Mouse (Mus musculus) embryonic facial prominence, embryonic 11.5 days (tissue): ENCODE measurements around the gene Sall1. TPM values are rescaled to one million over a fixed set of nuclear protein-coding genes. Genes with fewer than 3 reads are reported as not detected.

Experiments used
- ATAC-seq: fragments of 200-750 bp; cut with Nextera tagmentation; replicated peaks from 2 replicates; pipeline ENCODE4 v1.8.0; 2017; ENCODE audit warnings: low read depth; ENCODE audit not compliant: insufficient number of reproducible peaks, low FRiP score, low TSS enrichment
- DNase-seq: peaks from one replicate; pipeline ENCODE4 v3.0.0-alpha.2; 2015; ENCODE audit warnings: low spot score
- H3K27ac ChIP-seq: fragments of 300-500 bp; sonication (generic); replicated peaks from 2 replicates; pipeline ENCODE4 v1.5.1; 2014; ENCODE audit warnings: mild to moderate bottlenecking, low read depth, low read length, control low read depth
- H3K27me3 ChIP-seq: fragments of 300-500 bp; sonication (generic); 2 replicates; pipeline ENCODE4 v1.6.1; 2014; ENCODE audit warnings: mild to moderate bottlenecking, low read length, moderate library complexity, mixed read lengths; ENCODE audit not compliant: control insufficient read depth, insufficient read depth
- H3K36me3 ChIP-seq: fragments of 300-500 bp; sonication (generic); replicated peaks from 2 replicates; pipeline ENCODE4 v1.6.1; 2014; ENCODE audit warnings: low read depth, mild to moderate bottlenecking, low read length, moderate library complexity, mixed read lengths; ENCODE audit not compliant: control insufficient read depth, insufficient read depth
- H3K4me1 ChIP-seq: fragments of 300-500 bp; sonication (generic); 2 replicates; pipeline ENCODE4 v1.6.1; 2014; ENCODE audit warnings: low read length, mixed read lengths; ENCODE audit not compliant: control insufficient read depth, insufficient read depth
- H3K4me2 ChIP-seq: fragments of 300-500 bp; sonication (generic); 2 replicates; pipeline ENCODE4 v1.6.1; 2014; ENCODE audit warnings: low read depth, mild to moderate bottlenecking, control low read depth, low read length, moderate library complexity
- H3K4me3 ChIP-seq: fragments of 300-500 bp; sonication (generic); 2 replicates; pipeline ENCODE4 v1.5.1; 2014; ENCODE audit warnings: low read depth, low read length, control low read depth
- H3K9ac ChIP-seq: fragments of 300-500 bp; sonication (generic); replicated peaks from 2 replicates; pipeline ENCODE4 v1.6.1; 2014; ENCODE audit warnings: mild to moderate bottlenecking, control low read depth, low read length
- H3K9me3 ChIP-seq: fragments of 300-500 bp; sonication (generic); replicated peaks from 2 replicates; pipeline ENCODE4 v1.6.1; 2016; ENCODE audit warnings: mild to moderate bottlenecking, low read length, inconsistent platforms, mixed read lengths; ENCODE audit not compliant: control insufficient read depth
- WGBS: fragments of 180-500 bp; shearing (Covaris S2); extraction: QIAGEN DNeasy Blood & Tissue Kit; methylation state at CpG from one replicate; pipeline ENCODE4 v1.1.7; 2014; 5-methylcytosine and 5-hydroxymethylcytosine counted together
- polyA plus RNA-seq: library from polyadenylated mRNA; unstranded; fragments of >200 nt; fragmentation: Nextera tagmentation; extraction: Ambion mirVana; gene quantifications from 2 replicates; pipeline ENCODE4 v1.2.1, GENCODE M21; 2014

Gene Sall1
- polyA plus RNA-seq, 1 experiment from 2014 or later: 4.8 TPM

GRCm38 (mm10) chr8:89003336-89003896 lies 40.5 kb downstream of the Sall1 start:
- H3K4me1 ChIP-seq: no peaks in the 10 kb centered on the region; the same call in 1 of the 2 replicates
- H3K27ac ChIP-seq: no peak overlapping the region
- H3K4me3 ChIP-seq: no peak overlapping the region
- H3K9me3 ChIP-seq: no peaks in the 10 kb centered on the region
- H3K27me3 ChIP-seq: peaks cover 17% of the 10 kb centered on the region
- ATAC-seq (no peak), DNase-seq (no peak)
- 19% methylated on average over 8 of the region's 8 CpGs for WGBS
- H3K4me2 ChIP-seq: no peak overlapping the region
- no peaks in the 10 kb centered on the region for H3K36me3 ChIP-seq
- no peak overlapping the region for H3K9ac ChIP-seq

- Histone ChIP-seq H3K9ac (no peak overlapping the region), H3K4me3 (no peak overlapping the region), H3K27ac (no peak overlapping the region), H3K27me3 (peaks cover 12% of the 10 kb centered on the region), H3K9me3 (no peaks in the 10 kb centered on the region), H3K36me3 (no peaks in the 10 kb centered on the region), H3K4me1 (no peaks in the 10 kb centered on the region; the same call in 1 of the 2 replicates), H3K4me2 (no peak overlapping the region)
- DNase-seq (no peak), ATAC-seq (no peak)
- WGBS: 60% methylated on average over 2 of the region's 2 CpGs
Observed at GRCm38 (mm10) chr8:89002128-89002527, 41.8 kb downstream of the Sall1 start.

- no peaks in the 10 kb centered on the region for H3K36me3 ChIP-seq
- no peak for ATAC-seq
- DNase-seq: no peak
- no peak overlapping the region for H3K27ac ChIP-seq
- 0 out of 2 replicates have a peak, but pooled peaks cover under 1% of the 10 kb centered on the region for H3K27me3 ChIP-seq
- H3K4me1 ChIP-seq: no peaks in the 10 kb centered on the region
- no peak overlapping the region for H3K4me3 ChIP-seq
- no peak overlapping the region for H3K9ac ChIP-seq
- H3K9me3 ChIP-seq: no peaks in the 10 kb centered on the region
- 93% methylated on average over 2 of the region's 2 CpGs for WGBS
- no peak overlapping the region for H3K4me2 ChIP-seq
Observed at GRCm38 (mm10) chr8:88997276-88997675, 46.7 kb downstream of the Sall1 start.

- no peak for ATAC-seq
- WGBS: 49% methylated on average over 15 of the region's 15 CpGs
- no peaks in the 10 kb centered on the region for H3K4me1 ChIP-seq
Observed at GRCm38 (mm10) chr8:88991780-88992509, 52.0 kb downstream of the Sall1 start.

GRCm38 (mm10) chr8:88991176-88991575 lies 52.8 kb downstream of the Sall1 start:
- DNase-seq: no peak
- no peaks in the 10 kb centered on the region for H3K9me3 ChIP-seq
- WGBS: 66% methylated on average over 5 of the region's 5 CpGs
- no peak overlapping the region for H3K27ac ChIP-seq
- H3K27me3 ChIP-seq: no peaks in the 10 kb centered on the region
- no peak overlapping the region for H3K9ac ChIP-seq
- no peaks in the 10 kb centered on the region for H3K36me3 ChIP-seq
- no peak overlapping the region for H3K4me2 ChIP-seq
- H3K4me1 ChIP-seq: no peaks in the 10 kb centered on the region
- no peak for ATAC-seq
- H3K4me3 ChIP-seq: no peak overlapping the region

More at GRCm38 (mm10) chr8:88991780-88992509, 52.0 kb downstream of the Sall1 start:
- no peaks in the 10 kb centered on the region for H3K27me3 ChIP-seq
- no peaks in the 10 kb centered on the region for H3K9me3 ChIP-seq
- H3K27ac ChIP-seq: no peak overlapping the region
- no peak overlapping the region for H3K4me3 ChIP-seq
- no peak overlapping the region for H3K4me2 ChIP-seq
- no peaks in the 10 kb centered on the region for H3K36me3 ChIP-seq
- no peak for DNase-seq
- H3K9ac ChIP-seq: no peak overlapping the region

- no peak for DNase-seq
- H3K9ac ChIP-seq: no peak overlapping the region
- WGBS: 82% methylated on average over 3 of the region's 3 CpGs
- H3K4me1 ChIP-seq: no peaks in the 10 kb centered on the region
- H3K36me3 ChIP-seq: no peaks in the 10 kb centered on the region
- H3K4me3 ChIP-seq: no peak overlapping the region
- no peak for ATAC-seq
- no peaks in the 10 kb centered on the region for H3K27me3 ChIP-seq
- no peak overlapping the region for H3K27ac ChIP-seq
- no peak overlapping the region for H3K4me2 ChIP-seq
- no peaks in the 10 kb centered on the region for H3K9me3 ChIP-seq
Observed at GRCm38 (mm10) chr8:88989002-88989401, 55.0 kb downstream of the Sall1 start.

- Histone ChIP-seq H3K36me3 (no peaks in the 10 kb centered on the region), H3K4me1 (no peaks in the 10 kb centered on the region), H3K27me3 (no peaks in the 10 kb centered on the region), H3K9me3 (no peaks in the 10 kb centered on the region), H3K9ac (no peak overlapping the region), H3K27ac (no peak overlapping the region), H3K4me2 (no peak overlapping the region), H3K4me3 (no peak overlapping the region)
- no peak for ATAC-seq
- DNase-seq: no peak
- WGBS: 76% methylated on average over 5 of the region's 5 CpGs
Observed at GRCm38 (mm10) chr8:88983468-88983867, 60.5 kb downstream of the Sall1 start.
